Mouse (Mus musculus) forebrain, postnatal 0 days (tissue): ENCODE results near the gene Asb8. TPM values are rescaled to one million over a fixed set of nuclear protein-coding genes. Genes with fewer than 3 reads are reported as not detected.

Experiments used
- ATAC-seq: fragments of 200-750 bp; cut with Nextera tagmentation; 2 replicates; pipeline ENCODE4 v1.8.0; 2017; ENCODE audit warnings: mild to moderate bottlenecking, moderate library complexity
- DNase-seq: peaks from one replicate; pipeline ENCODE4 v3.0.0-alpha.2; 2015
- H3K27ac ChIP-seq: fragments of 300-500 bp; sonication (generic); 2 replicates; pipeline ENCODE4 v1.5.1; 2014; ENCODE audit warnings: low read depth, mild to moderate bottlenecking, antibody characterized with exemption, low read length, moderate library complexity, mixed read lengths
- H3K27me3 ChIP-seq: fragments of 300-500 bp; sonication (generic); 2 replicates; pipeline ENCODE4 v1.6.1; 2014; ENCODE audit warnings: mild to moderate bottlenecking, low read length, mixed read lengths; ENCODE audit not compliant: insufficient read depth
- H3K36me3 ChIP-seq: fragments of 300-500 bp; sonication (generic); 2 replicates; pipeline ENCODE4 v1.6.1; 2014; ENCODE audit warnings: mild to moderate bottlenecking, moderate library complexity; ENCODE audit not compliant: insufficient read depth
- H3K4me1 ChIP-seq: fragments of 300-500 bp; sonication (generic); 2 replicates; pipeline ENCODE4 v1.6.1; 2014; ENCODE audit warnings: antibody characterized with exemption; ENCODE audit not compliant: insufficient read depth
- H3K4me2 ChIP-seq: fragments of 300-500 bp; sonication (generic); 2 replicates; pipeline ENCODE4 v1.6.1; 2014; ENCODE audit warnings: low read depth, mild to moderate bottlenecking, moderate library complexity
- H3K4me3 ChIP-seq: fragments of 300-500 bp; sonication (generic); 2 replicates; pipeline ENCODE4 v1.5.1; 2014; ENCODE audit warnings: low read depth, low read length, mixed read lengths
- H3K9ac ChIP-seq: fragments of 300-500 bp; sonication (generic); 2 replicates; pipeline ENCODE4 v1.6.1; 2014; ENCODE audit warnings: mild to moderate bottlenecking
- H3K9me3 ChIP-seq: fragments of 300-500 bp; sonication (generic); 2 replicates; pipeline ENCODE4 v1.6.1; 2016; ENCODE audit warnings: low read length
- CTCF ChIP-seq: sonication (generic); IDR thresholded peaks from 2 replicates; pipeline ENCODE4 v1.5.1; 2016; ENCODE audit warnings: antibody characterized with exemption, control low read depth, low read depth
- WGBS: fragments of 180-500 bp; shearing (Covaris S2); extraction: QIAGEN DNeasy Blood & Tissue Kit; methylation state at CpG from one replicate; pipeline ENCODE4 v1.1.7; 2014; 5-methylcytosine and 5-hydroxymethylcytosine counted together
- polyA plus RNA-seq: library from polyadenylated mRNA; unstranded; fragments of >200 nt; fragmentation: Nextera tagmentation; extraction: Ambion mirVana; gene quantifications from 2 replicates; pipeline ENCODE4 v1.2.1, GENCODE M21; 2015
- total RNA-seq: library from RNA; depleted of rRNA; stranded (reverse); fragments of >200 nt; gene quantifications from 2 replicates; pipeline ENCODE4 v1.2.3, GENCODE M21; 2014

The Asb8 gene
- total and polyA plus RNA-seq, 2 experiments from 2014 or later, result 46.8 to 56.9 TPM

- no peaks in the 10 kb centered on the region for H3K4me1 ChIP-seq
Observed at GRCm38 (mm10) chr15:98181132-98181711, 15.8 kb upstream of the Asb8 start.

DNA sequence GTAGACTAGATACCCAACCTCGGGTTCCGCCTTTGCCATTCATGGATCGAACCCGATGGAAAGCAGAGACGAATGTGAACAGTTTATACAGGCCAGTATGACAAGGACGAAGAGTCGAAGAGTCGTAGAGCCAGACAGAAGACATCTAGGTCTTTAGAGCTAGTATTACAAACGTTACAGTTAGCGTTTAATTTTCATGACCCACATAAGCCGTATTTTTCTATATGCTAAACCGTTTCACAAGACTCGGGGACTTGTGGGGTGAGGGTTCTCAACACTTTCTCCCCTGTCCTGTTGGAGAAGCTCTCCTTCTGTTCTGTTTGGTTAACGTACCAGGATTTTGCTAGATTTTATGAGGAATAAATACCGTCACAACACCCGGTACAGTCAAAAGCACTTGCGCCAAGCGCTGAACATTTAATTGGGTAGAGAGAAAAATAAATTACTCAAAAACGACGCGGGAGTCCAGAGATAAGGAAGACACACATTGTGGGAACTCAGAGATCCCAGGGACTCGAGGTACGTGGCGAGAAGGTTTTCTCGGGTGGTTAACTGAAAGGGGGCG, 15.2 kb upstream of the Asb8 start:
- no peaks in the 10 kb centered on the region for H3K4me1 ChIP-seq
- peak; percentile 1; the same call in 1 of the 2 replicates for ATAC-seq
- peak overlapping the region; percentile 63 for H3K4me2 ChIP-seq
- no peaks in the 10 kb centered on the region for H3K36me3 ChIP-seq
- 3% methylated on average over 26 of the region's 26 CpGs for WGBS
- no peaks in the 10 kb centered on the region for H3K27me3 ChIP-seq
- H3K4me3 ChIP-seq, result peak overlapping the region; percentile 54
- H3K9me3 ChIP-seq, result no peaks in the 10 kb centered on the region
- H3K9ac ChIP-seq, result peak overlapping the region; percentile 53
- no peak overlapping the region; the same call in 1 of the 2 replicates for H3K27ac ChIP-seq
- DNase-seq, result no peak
- TF ChIP-seq CTCF, result no peak

More at GRCm38 (mm10) chr15:98181132-98181711, 15.8 kb upstream of the Asb8 start:
- under 1% methylated on average over 30 of the region's 30 CpGs for WGBS
- DNase-seq, result peak; percentile 87
- peak; percentile 82 for TF ChIP-seq CTCF
- H3K4me3 ChIP-seq, result peak overlapping the region; percentile 54
- peak overlapping the region; percentile 47; the same call in 1 of the 2 replicates for H3K27ac ChIP-seq
- peak; percentile 97 for ATAC-seq
- H3K9me3 ChIP-seq, result no peaks in the 10 kb centered on the region
- H3K4me2 ChIP-seq, result peak overlapping the region; percentile 63
- H3K36me3 ChIP-seq, result no peaks in the 10 kb centered on the region
- peak overlapping the region; percentile 53 for H3K9ac ChIP-seq
- H3K27me3 ChIP-seq, result no peaks in the 10 kb centered on the region

- Histone ChIP-seq H3K36me3 (no peaks in the 10 kb centered on the region), H3K4me1 (no peaks in the 10 kb centered on the region), H3K9me3 (no peaks in the 10 kb centered on the region), H3K27me3 (no peaks in the 10 kb centered on the region), H3K9ac (no peak overlapping the region), H3K4me3 (no peak overlapping the region), H3K27ac (no peak overlapping the region), H3K4me2 (no peak overlapping the region)
- no peak for ATAC-seq
- TF ChIP-seq CTCF, result no peak
- no peak for DNase-seq
- 82% methylated on average over 3 of the region's 3 CpGs for WGBS
Observed at GRCm38 (mm10) chr15:98177320-98177719, 11.9 kb upstream of the Asb8 start.

DNA sequence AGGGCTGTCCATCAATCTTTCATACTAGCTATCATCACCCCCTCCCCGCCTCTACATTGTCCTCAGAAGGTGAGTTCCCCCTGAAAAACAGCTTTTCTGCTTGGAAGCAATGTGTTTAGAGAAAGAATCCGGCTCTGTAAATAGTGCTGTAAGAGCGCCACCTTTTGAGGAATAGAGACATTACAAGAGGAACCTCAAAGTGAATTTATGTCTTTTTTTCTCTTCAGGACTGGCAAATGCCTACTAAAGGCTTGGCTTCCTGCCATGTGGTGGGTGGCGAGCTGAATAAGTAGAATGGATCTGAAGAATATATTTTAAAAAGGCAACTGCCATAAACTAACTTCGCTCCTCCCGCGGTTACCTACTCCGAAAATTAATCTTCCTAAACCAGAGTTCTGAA, 8.4 kb upstream of the Asb8 start:
- Histone ChIP-seq H3K27ac (no peak overlapping the region), H3K4me1 (peaks cover 7% of the 10 kb centered on the region; the same call in 1 of the 2 replicates), H3K36me3 (no peaks in the 10 kb centered on the region), H3K9me3 (no peaks in the 10 kb centered on the region), H3K9ac (no peak overlapping the region), H3K27me3 (no peaks in the 10 kb centered on the region; the same call in 1 of the 2 replicates), H3K4me2 (0 out of 2 replicates have a peak overlapping the region, but pooled peaks have one; percentile 3), H3K4me3 (no peak overlapping the region)
- no peak for ATAC-seq
- peak; percentile 86 for DNase-seq
- 15% methylated on average over 8 of the region's 8 CpGs for WGBS
- TF ChIP-seq CTCF, result peak; percentile 80

GRCm38 (mm10) chr15:98172113-98172512, 6.7 kb upstream of the Asb8 start:
- Histone ChIP-seq H3K4me3 (no peak overlapping the region), H3K4me2 (no peak overlapping the region), H3K27me3 (no peaks in the 10 kb centered on the region; the same call in 1 of the 2 replicates), H3K9me3 (no peaks in the 10 kb centered on the region), H3K36me3 (no peaks in the 10 kb centered on the region), H3K9ac (no peak overlapping the region), H3K4me1 (peaks cover 11% of the 10 kb centered on the region; the same call in 1 of the 2 replicates), H3K27ac (no peak overlapping the region)
- DNase-seq (no peak), ATAC-seq (no peak)
- 62% methylated on average over 5 of the region's 5 CpGs for WGBS
- TF ChIP-seq CTCF, result no peak

GRCm38 (mm10) chr15:98170917-98171316, 5.5 kb upstream of the Asb8 start:
- no peak overlapping the region for H3K9ac ChIP-seq
- no peaks in the 10 kb centered on the region for H3K36me3 ChIP-seq
- H3K4me2 ChIP-seq, result peak overlapping the region; percentile 84
- no peaks in the 10 kb centered on the region for H3K9me3 ChIP-seq
- DNase-seq, result no peak
- ATAC-seq, result no peak
- 77% methylated on average over 9 of the region's 9 CpGs for WGBS
- H3K4me3 ChIP-seq, result no peak overlapping the region; the same call in 1 of the 2 replicates
- no peaks in the 10 kb centered on the region; the same call in 1 of the 2 replicates for H3K27me3 ChIP-seq
- no peak for TF ChIP-seq CTCF
- H3K27ac ChIP-seq, result no peak overlapping the region
- peaks cover 11% of the 10 kb centered on the region; the same call in 1 of the 2 replicates for H3K4me1 ChIP-seq

DNA sequence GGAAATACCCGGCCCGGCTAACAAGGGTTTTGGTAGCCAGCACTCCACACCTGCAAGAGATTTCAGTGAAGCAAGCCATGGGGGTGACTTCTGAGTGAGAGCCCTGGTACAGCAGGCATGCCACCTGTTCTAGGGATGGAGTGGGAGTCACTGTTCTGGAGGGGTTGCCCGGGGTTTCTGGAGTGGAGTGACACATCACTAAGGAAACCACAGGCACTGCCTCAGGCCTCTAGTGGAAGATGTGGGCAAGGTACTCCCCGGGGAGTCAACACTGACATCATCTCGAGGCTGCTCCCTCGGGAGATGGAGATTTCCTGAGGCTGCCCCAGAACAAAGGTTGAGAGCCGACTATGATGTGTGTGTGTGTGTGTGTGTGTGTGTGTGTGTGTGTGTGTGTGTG, 4.9 kb upstream of the Asb8 start:
- DNase-seq, result peak; percentile 44
- H3K36me3 ChIP-seq, result no peaks in the 10 kb centered on the region
- H3K9me3 ChIP-seq, result no peaks in the 10 kb centered on the region
- ATAC-seq, result peak; percentile 34; the same call in 1 of the 2 replicates
- peak overlapping the region; percentile 84 for H3K4me2 ChIP-seq
- peaks cover 11% of the 10 kb centered on the region; the same call in 1 of the 2 replicates for H3K4me1 ChIP-seq
- 25% methylated on average over 7 of the region's 7 CpGs for WGBS
- H3K9ac ChIP-seq, result peak overlapping the region; percentile 80; the same call in 1 of the 2 replicates
- H3K4me3 ChIP-seq, result peak overlapping the region; percentile 74
- H3K27ac ChIP-seq, result no peak overlapping the region
- TF ChIP-seq CTCF, result peak; percentile 20; the same call in 1 of the 2 replicates
- no peaks in the 10 kb centered on the region; the same call in 1 of the 2 replicates for H3K27me3 ChIP-seq
